Mouse (Mus musculus) thymus, adult 2 months (tissue): ENCODE measurements at regions not wholly inside any gene's neighbourhood (a gene's known extent, or its start where the extent isn't known, plus 50 kb on each side); places are given as distances from the start of the nearest gene placed in this dataset.
"Not testable (repeated sequence)": the region's sequence is repeated elsewhere in the genome, so short reads cannot be mapped to it uniquely, and the experiment has no call there.

Source experiments
- DNase-seq: peaks from one replicate; pipeline ENCODE4 v3.0.0; 2021
- H3K27ac ChIP-seq: fragments of 200-500 bp; 2 replicates; pipeline ENCODE4 v1.5.1; 2012; ENCODE audit warnings: low read length, control low read depth; ENCODE audit not compliant: control insufficient read depth, insufficient read depth
- H3K27me3 ChIP-seq: fragments of 200-500 bp; 2 replicates; pipeline ENCODE4 v1.6.1; 2012; ENCODE audit warnings: mild to moderate bottlenecking, low read length, moderate library complexity, mixed read lengths; ENCODE audit not compliant: control insufficient read depth, insufficient read depth
- H3K36me3 ChIP-seq: fragments of 200-500 bp; 2 replicates; pipeline ENCODE4 v1.6.1; 2012; ENCODE audit warnings: mild to moderate bottlenecking, low read length, moderate library complexity; ENCODE audit not compliant: control insufficient read depth, insufficient read depth
- H3K4me1 ChIP-seq: fragments of 200-500 bp; replicated peaks from 2 replicates; pipeline ENCODE4 v1.6.1; 2012; ENCODE audit warnings: low read length; ENCODE audit not compliant: control insufficient read depth, insufficient read depth
- H3K4me3 ChIP-seq: fragments of 200-500 bp; 2 replicates; pipeline ENCODE4 v1.5.1; 2012; ENCODE audit warnings: mild to moderate bottlenecking, low read length, control low read depth, moderate library complexity; ENCODE audit not compliant: control insufficient read depth, insufficient read depth
- CTCF ChIP-seq: fragments of 200-500 bp; IDR thresholded peaks from 2 replicates; pipeline ENCODE4 v1.5.1; 2012; ENCODE audit warnings: mild to moderate bottlenecking, control low read depth, low read length, moderate library complexity, borderline replicate concordance; ENCODE audit not compliant: control insufficient read depth, poor library complexity, insufficient read depth; ENCODE audit errors: extremely low read depth
- POLR2A ChIP-seq: fragments of 200-500 bp; IDR thresholded peaks from 2 replicates; pipeline ENCODE4 v1.6.1; 2012; ENCODE audit warnings: mild to moderate bottlenecking, low read length, control low read depth, moderate library complexity; ENCODE audit not compliant: control insufficient read depth, poor library complexity, insufficient read depth; ENCODE audit errors: extremely low read depth
- WGBS: fragments of 180-500 bp; shearing (Covaris S2); methylation state at CpG from one replicate; pipeline ENCODE4 v1.1.7; 2018; 5-methylcytosine and 5-hydroxymethylcytosine counted together

DNA sequence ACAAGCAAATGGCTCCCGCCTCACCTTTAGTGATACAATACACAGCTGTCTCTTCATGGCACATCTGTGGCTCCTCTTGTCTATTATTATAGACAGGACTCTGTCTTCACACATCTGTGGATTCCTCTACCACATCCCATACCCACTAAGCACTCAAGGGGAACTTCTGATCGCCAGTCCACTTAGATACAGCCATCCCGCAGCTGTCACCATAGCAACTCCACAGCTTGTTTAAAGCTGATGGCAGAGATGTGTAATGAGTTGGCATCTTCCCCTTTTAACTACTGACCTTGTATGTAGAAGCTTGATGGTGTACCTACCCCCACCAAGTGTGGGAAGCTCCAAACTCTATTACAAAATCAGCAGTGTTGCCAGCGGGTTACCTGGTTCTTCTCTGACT, 109.5 kb upstream of the Pfn2 start:
- no peaks in the 10 kb centered on the region for H3K27me3 ChIP-seq
- WGBS, result 85% methylated on average over 4 of the region's 4 CpGs

DNA sequence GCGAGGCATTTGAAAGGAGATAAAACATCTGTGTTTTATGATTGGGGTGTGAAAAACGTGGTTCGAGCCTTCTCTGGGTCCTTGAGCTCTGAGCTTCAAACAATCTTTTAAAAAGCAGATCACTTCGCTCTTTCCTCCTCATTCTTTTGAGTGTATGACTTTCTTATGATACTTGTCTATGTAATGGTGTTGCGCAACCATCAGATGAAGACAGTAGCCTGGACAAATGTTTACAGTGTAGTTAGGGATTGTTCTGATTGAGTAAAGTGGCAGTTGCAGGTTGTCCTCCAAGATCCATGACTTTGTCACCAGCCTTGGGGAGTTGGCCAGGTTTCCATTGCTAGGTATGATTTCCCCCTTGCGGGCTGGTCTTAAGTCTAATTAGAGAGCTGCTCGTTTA, 116.1 kb upstream of the Pfn2 start:
- Histone ChIP-seq H3K27me3 (no peaks in the 10 kb centered on the region), H3K36me3 (no peaks in the 10 kb centered on the region), H3K27ac (no peak overlapping the region), H3K4me3 (no peak overlapping the region), H3K4me1 (no peaks in the 10 kb centered on the region)
- WGBS, result 90% methylated on average over 7 of the region's 7 CpGs
- TF ChIP-seq CTCF (no peak), POLR2A (no peak)
- DNase-seq, result no peak

More for the DNA sequence above, 109.5 kb upstream of the Pfn2 start:
- no peak overlapping the region for H3K4me3 ChIP-seq
- no peaks in the 10 kb centered on the region for H3K36me3 ChIP-seq
- TF ChIP-seq CTCF, result no peak
- TF ChIP-seq POLR2A, result no peak
- no peaks in the 10 kb centered on the region for H3K4me1 ChIP-seq
- no peak for DNase-seq
- H3K27ac ChIP-seq, result no peak overlapping the region

DNA sequence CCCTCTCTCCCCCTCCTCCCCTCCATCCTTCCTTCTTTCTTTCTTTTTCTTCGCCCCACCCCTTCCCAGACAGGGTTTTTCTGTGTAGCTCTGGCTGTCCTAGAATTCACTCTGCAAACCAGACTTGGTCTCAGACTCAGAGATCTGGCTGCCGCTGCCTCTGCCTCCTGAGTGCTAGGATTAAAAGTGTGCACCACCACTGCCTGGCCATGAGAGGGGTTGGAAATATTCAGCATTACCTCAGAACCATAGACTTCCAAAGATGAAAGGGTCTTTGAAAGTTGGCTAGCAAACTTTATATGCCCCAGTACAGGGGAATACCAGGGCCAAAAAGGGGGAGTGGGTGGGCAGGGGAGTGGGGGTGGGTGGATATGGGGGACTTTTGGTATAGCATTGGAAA, 122.7 kb upstream of the Pfn2 start:
- WGBS, result 92% methylated on average over 2 of the region's 2 CpGs

DNA sequence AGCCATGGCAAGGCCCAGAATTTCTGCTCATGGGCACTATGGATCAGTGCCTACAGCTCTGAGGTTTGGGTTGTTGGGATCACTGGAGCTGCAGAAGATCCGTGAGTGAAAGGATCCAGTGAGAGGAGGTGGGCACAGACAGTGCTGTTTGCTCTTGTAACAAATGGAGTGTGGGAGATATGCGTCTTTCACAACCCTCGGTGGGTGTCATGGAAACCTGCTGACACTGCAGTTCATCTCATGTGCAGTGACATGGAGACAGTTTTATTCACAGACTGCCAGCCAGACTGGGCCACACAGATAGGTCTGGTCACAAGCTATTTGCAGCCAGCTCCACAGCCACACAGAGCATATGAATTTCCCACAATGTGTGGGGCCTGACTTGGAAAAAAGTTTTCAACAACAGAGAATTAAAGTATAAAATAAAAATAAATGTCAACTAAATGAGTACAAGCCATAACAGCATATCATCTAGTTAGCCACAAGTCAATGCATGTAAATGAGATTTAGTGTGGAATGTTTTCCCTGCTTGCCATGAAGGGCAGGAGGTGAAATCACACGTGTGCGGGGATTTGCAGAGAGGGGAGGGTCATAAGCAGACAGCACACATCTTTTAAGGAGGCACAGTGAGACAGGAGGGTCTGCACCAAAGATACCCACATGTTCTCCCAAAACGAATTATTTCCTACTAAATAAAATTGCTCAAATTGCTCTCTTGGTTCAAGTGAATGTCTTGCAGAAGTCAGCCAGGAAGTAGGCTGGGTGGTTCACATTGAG, 124.8 kb upstream of the Pfn2 start:
- WGBS, result 82% methylated on average over 6 of the region's 6 CpGs
- no peak for DNase-seq

More for the DNA sequence above, 122.7 kb upstream of the Pfn2 start:
- H3K4me1 ChIP-seq, H3K27ac ChIP-seq, DNase-seq, H3K4me3 ChIP-seq, H3K27me3 ChIP-seq, H3K36me3 ChIP-seq: not testable (repeated sequence)

DNA sequence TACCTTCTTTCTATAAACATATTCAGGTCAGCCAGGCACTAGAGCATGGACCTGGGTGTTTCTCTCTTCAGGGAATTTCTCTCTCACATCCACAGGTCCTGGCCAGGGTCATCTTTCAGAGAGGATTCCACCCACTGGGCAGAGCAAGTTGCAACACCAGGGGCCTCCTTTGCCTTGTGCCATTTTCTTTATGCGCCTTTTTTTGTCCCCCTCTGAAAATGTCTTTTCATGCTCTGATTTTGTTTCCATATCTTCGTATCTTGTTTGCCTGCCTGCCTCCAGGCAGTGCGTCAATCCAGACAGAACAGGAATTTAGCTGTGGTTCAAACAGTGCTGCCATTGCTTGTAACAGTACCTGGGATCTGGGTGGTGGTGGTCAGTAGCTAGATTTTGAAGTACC, 125.7 kb upstream of the Pfn2 start:
- H3K36me3 ChIP-seq, result no peaks in the 10 kb centered on the region
- no peak overlapping the region for H3K4me3 ChIP-seq
- TF ChIP-seq CTCF (no peak), POLR2A (no peak)
- H3K4me1 ChIP-seq, result no peaks in the 10 kb centered on the region
- 95% methylated on average over 3 of the region's 3 CpGs for WGBS
- no peak for DNase-seq
- no peaks in the 10 kb centered on the region for H3K27me3 ChIP-seq
- H3K27ac ChIP-seq, result no peak overlapping the region

More for the DNA sequence above, 124.8 kb upstream of the Pfn2 start:
- Histone ChIP-seq H3K4me3 (no peak overlapping the region), H3K36me3 (no peaks in the 10 kb centered on the region), H3K27ac (no peak overlapping the region), H3K27me3 (no peaks in the 10 kb centered on the region), H3K4me1 (no peaks in the 10 kb centered on the region)
- TF ChIP-seq CTCF (no peak), POLR2A (no peak)

DNA sequence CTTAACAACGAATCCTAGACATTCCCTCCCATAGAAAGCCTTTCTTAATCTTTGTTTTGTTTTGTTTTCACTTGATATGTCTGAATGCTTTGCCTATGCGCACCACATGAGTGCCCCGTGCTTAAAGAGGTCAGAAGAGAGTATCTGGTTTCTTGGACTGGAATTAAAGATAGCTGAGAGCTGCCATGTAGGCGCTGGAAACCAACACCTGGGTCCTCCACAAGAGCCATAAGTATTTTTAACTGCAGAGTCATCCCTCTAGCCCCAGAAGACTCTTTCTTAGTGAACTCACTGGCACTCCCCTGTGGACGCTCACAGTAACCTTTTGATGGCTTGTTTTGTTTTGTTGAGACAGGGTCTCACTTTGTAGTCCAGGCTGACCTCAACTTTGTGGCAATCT, 127.5 kb upstream of the Pfn2 start:
- Histone ChIP-seq H3K27me3 (no peaks in the 10 kb centered on the region), H3K27ac (no peak overlapping the region), H3K4me3 (no peak overlapping the region), H3K36me3 (no peaks in the 10 kb centered on the region), H3K4me1 (no peaks in the 10 kb centered on the region)
- TF ChIP-seq POLR2A, result no peak
- no peak for TF ChIP-seq CTCF
- 78% methylated on average over 5 of the region's 5 CpGs for WGBS
- DNase-seq, result no peak

DNA sequence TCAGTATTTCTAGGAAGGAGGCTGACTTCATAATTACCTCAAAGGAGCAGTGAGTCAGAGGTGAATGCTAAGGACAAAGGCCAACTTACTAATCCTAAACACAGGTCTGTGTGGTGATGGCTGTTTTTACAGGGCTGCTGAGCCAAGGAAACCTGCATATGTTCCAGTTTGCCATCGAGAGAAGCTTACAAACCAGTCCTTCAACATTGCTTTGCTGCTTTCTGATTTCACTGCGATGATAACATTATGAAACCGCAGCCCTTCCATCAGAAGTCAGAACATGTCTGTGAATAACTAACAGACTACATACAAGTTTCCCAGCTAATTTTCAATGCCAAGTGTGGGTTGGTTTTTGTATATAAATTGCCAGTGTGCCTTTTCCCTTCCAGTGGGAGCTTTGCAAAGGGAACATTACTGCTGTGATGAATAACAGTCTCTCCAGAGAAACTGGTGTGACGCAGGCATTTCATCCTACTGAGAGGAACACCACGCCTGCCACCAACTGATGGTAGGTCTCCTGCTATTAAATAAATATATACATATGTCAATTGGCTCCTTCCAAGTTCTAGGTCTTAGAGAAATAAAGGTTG, 128.9 kb upstream of the Pfn2 start:
- Histone ChIP-seq H3K4me3 (no peak overlapping the region), H3K36me3 (no peaks in the 10 kb centered on the region), H3K27ac (no peak overlapping the region), H3K4me1 (no peaks in the 10 kb centered on the region), H3K27me3 (no peaks in the 10 kb centered on the region)
- TF ChIP-seq POLR2A (no peak), CTCF (no peak)
- no peak for DNase-seq
- WGBS, result 90% methylated on average over 5 of the region's 5 CpGs
